Mouse (Mus musculus): Measurements from ENCODE around the gene Msn. TPM values are rescaled to one million over a fixed set of nuclear protein-coding genes. Genes with fewer than 3 reads are reported as not detected.
"Not testable (repeated sequence)": the region's sequence is repeated elsewhere in the genome, so short reads cannot be mapped to it uniquely, and the experiment has no call there.

Gene Msn
- polyA plus RNA-seq, 1 experiment from 2014 or later, result 46.2 TPM

GRCm38 (mm10) chrX:96157936-96158335, 62.1 kb downstream of the Msn start:
- Histone ChIP-seq H3K27me3 (no peaks in the 10 kb centered on the region), H3K4me1 (replicated peaks) (no peaks in the 10 kb centered on the region), H3K4me2 (no peak overlapping the region), H3K4me3 (no peak overlapping the region), H3K9me3 (no peaks in the 10 kb centered on the region), H3K36me3 (no peaks in the 10 kb centered on the region), H3K9ac (no peak overlapping the region), H3K27ac (replicated peaks) (no peak overlapping the region)
- ATAC-seq (ENCODE audit: low FRiP score, low read depth), result no peak
- WGBS, result 95% methylated on average over 3 of the region's 3 CpGs

GRCm38 (mm10) chrX:96162571-96162970, 66.7 kb downstream of the Msn start:
- Histone ChIP-seq H3K4me2 (no peak overlapping the region), H3K4me1 (replicated peaks) (no peaks in the 10 kb centered on the region), H3K9me3 (no peaks in the 10 kb centered on the region), H3K9ac (no peak overlapping the region), H3K27ac (replicated peaks) (no peak overlapping the region), H3K36me3 (no peaks in the 10 kb centered on the region), H3K27me3 (no peaks in the 10 kb centered on the region), H3K4me3 (no peak overlapping the region)
- 97% methylated on average over 2 of the region's 2 CpGs for WGBS
- no peak for ATAC-seq (ENCODE audit: low FRiP score, low read depth)

GRCm38 (mm10) chrX:96171645-96172388, 76.0 kb downstream of the Msn start:
- ATAC-seq (ENCODE audit: low FRiP score, low read depth), result no peak
- Histone ChIP-seq H3K36me3 (no peaks in the 10 kb centered on the region), H3K4me1 (replicated peaks) (no peaks in the 10 kb centered on the region), H3K27me3 (no peaks in the 10 kb centered on the region), H3K4me3 (no peak overlapping the region), H3K9ac (no peak overlapping the region), H3K9me3 (no peaks in the 10 kb centered on the region), H3K4me2 (no peak overlapping the region), H3K27ac (replicated peaks) (no peak overlapping the region)
- WGBS, result 70% methylated on average over 2 of the region's 2 CpGs

GRCm38 (mm10) chrX:96178437-96178836, 82.6 kb downstream of the Msn start:
- no peaks in the 10 kb centered on the region for H3K27me3 ChIP-seq
- H3K4me1 ChIP-seq (replicated peaks), result no peaks in the 10 kb centered on the region
- H3K27ac ChIP-seq (replicated peaks), result no peak overlapping the region
- 4% methylated on average over 1 of the region's 1 CpGs for WGBS
- H3K36me3 ChIP-seq, result no peaks in the 10 kb centered on the region
- no peaks in the 10 kb centered on the region for H3K9me3 ChIP-seq
- H3K4me3 ChIP-seq, result no peak overlapping the region
- H3K9ac ChIP-seq, result no peak overlapping the region
- no peak for ATAC-seq (ENCODE audit: low FRiP score, low read depth)
- no peak overlapping the region for H3K4me2 ChIP-seq

- no peak overlapping the region for H3K27ac ChIP-seq (replicated peaks)
- no peaks in the 10 kb centered on the region for H3K9me3 ChIP-seq
- no peak overlapping the region for H3K4me2 ChIP-seq
- no peak overlapping the region for H3K4me3 ChIP-seq
- H3K4me1 ChIP-seq (replicated peaks), result no peaks in the 10 kb centered on the region
- no peak overlapping the region for H3K9ac ChIP-seq
- 63% methylated on average over 5 of the region's 5 CpGs for WGBS
- no peaks in the 10 kb centered on the region for H3K36me3 ChIP-seq
- H3K27me3 ChIP-seq, result no peaks in the 10 kb centered on the region
- ATAC-seq (ENCODE audit: low FRiP score, low read depth), result no peak
These were observed 88.4 kb downstream of the Msn start for GRCm38 (mm10) chrX:96184100-96184732.

GRCm38 (mm10) chrX:96205143-96205542, 109.3 kb downstream of the Msn start:
- 86% methylated on average over 3 of the region's 3 CpGs for WGBS
- H3K27me3 ChIP-seq; H3K9ac ChIP-seq; ATAC-seq (ENCODE audit: low FRiP score, low read depth); H3K9me3 ChIP-seq; H3K4me2 ChIP-seq; H3K36me3 ChIP-seq; H3K4me1 ChIP-seq (replicated peaks); H3K27ac ChIP-seq (replicated peaks); H3K4me3 ChIP-seq: not testable (repeated sequence)

GRCm38 (mm10) chrX:96206872-96207271, 111.0 kb downstream of the Msn start:
- H3K36me3 ChIP-seq, result no peaks in the 10 kb centered on the region
- no peak overlapping the region for H3K4me3 ChIP-seq
- H3K4me1 ChIP-seq (replicated peaks), result no peaks in the 10 kb centered on the region
- H3K4me2 ChIP-seq, result no peak overlapping the region
- no peak overlapping the region for H3K27ac ChIP-seq (replicated peaks)
- H3K9ac ChIP-seq, result no peak overlapping the region
- H3K27me3 ChIP-seq, result no peaks in the 10 kb centered on the region
- no peak for ATAC-seq (ENCODE audit: low FRiP score, low read depth)
- WGBS, result 55% methylated on average over 1 of the region's 1 CpGs
- no peaks in the 10 kb centered on the region for H3K9me3 ChIP-seq

GRCm38 (mm10) chrX:96218088-96218487, 122.2 kb downstream of the Msn start:
- Histone ChIP-seq H3K27ac (replicated peaks) (no peak overlapping the region), H3K36me3 (no peaks in the 10 kb centered on the region), H3K4me1 (replicated peaks) (no peaks in the 10 kb centered on the region), H3K4me3 (no peak overlapping the region), H3K9ac (no peak overlapping the region), H3K27me3 (no peaks in the 10 kb centered on the region), H3K9me3 (no peaks in the 10 kb centered on the region), H3K4me2 (no peak overlapping the region)
- WGBS, result 67% methylated on average over 1 of the region's 1 CpGs
- ATAC-seq (ENCODE audit: low FRiP score, low read depth), result no peak

Other genes with a start within 250 kb of the Msn start
- gene Las1l, start 139.1 kb upstream of the Msn start, polyA plus RNA-seq (2015; fragmentation: Nextera tagmentation; extraction: Ambion mirVana), result 109 and 110 TPM in 2 replicates
- not detected in 2 replicates for gene Vsig4, start 197.4 kb downstream of the Msn start, polyA plus RNA-seq (2015; fragmentation: Nextera tagmentation; extraction: Ambion mirVana)